9 mouse cellular contexts compared by ENCODE assay signal in genomic region chr16:35588731-35589151, GRCm38 (mm10). TPM values are rescaled to one million over a fixed set of nuclear protein-coding genes. Genes with fewer than 3 reads are reported as not detected.
DNase-seq lines count a peak whose midpoint lies in the region; ATAC-seq lines count a peak whose summit lies in the region.
"Had no signal": no experiment of that assay in that cellular context is flagged by ENCODE, and none has a peak within 500 bp of the region (broad histone marks: within the 10 kb centered on the region; RNA-seq: fewer than 3 reads in every experiment).

No protein-coding gene starts in this region.

- 32% methylated on average over 18 of the region's 18 CpGs for WGBS in kidney, embryonic 14.5 days
- 3% methylated on average over 18 of the region's 18 CpGs for WGBS in forebrain, embryonic 13.5 days
- 16% methylated on average over 18 of the region's 18 CpGs for WGBS in limb, embryonic 12.5 days
- WGBS in liver, embryonic 11.5 days: 22% methylated on average over 18 of the region's 18 CpGs

- H3K27ac ChIP-seq in kidney, embryonic 14.5 days (ENCODE audit: low read depth, low read length): no peak overlapping the region
- peak overlapping the region; percentile 92 for H3K27ac ChIP-seq in forebrain, embryonic 13.5 days
- H3K27ac ChIP-seq in limb, embryonic 12.5 days: no peak overlapping the region
- H3K27ac ChIP-seq in liver, embryonic 11.5 days (ENCODE audit: low read depth, low read length): no peak overlapping the region

- no peaks in the 10 kb centered on the region for H3K36me3 ChIP-seq in kidney, embryonic 14.5 days (ENCODE audit: control insufficient read depth, insufficient read depth, low read length)
- peaks cover 5% of the 10 kb centered on the region; the same call in 1 of the 2 replicates for H3K36me3 ChIP-seq in forebrain, embryonic 13.5 days (ENCODE audit: poor library complexity, severe bottlenecking)
- no peaks in the 10 kb centered on the region for H3K36me3 ChIP-seq in limb, embryonic 12.5 days
- H3K36me3 ChIP-seq in liver, embryonic 11.5 days (ENCODE audit: control insufficient read depth, insufficient read depth, low read length): no peaks in the 10 kb centered on the region

- ATAC-seq in kidney, embryonic 14.5 days (ENCODE audit: low FRiP score, low TSS enrichment): no peak
- no peak for ATAC-seq in forebrain, embryonic 13.5 days
- no peak for ATAC-seq in limb, embryonic 12.5 days (ENCODE audit: insufficient number of reproducible peaks, insufficient read depth, low FRiP score, low TSS enrichment, low read depth)
- ATAC-seq in liver, embryonic 11.5 days (replicated peaks; ENCODE audit: low FRiP score): no peak

- DNase-seq in kidney, adult 18-20 months: no peak
- peak; percentile 78 for DNase-seq in retina, postnatal 1 day
- DNase-seq in gastrocnemius, postnatal 4 days (ENCODE audit: low spot score in 2 of 2): no peak
- DNase-seq in cerebellum, postnatal 10 days: no peak
- DNase-seq in liver, embryonic 11.5 days (ENCODE audit: low spot score): no peak

- peak overlapping the region; percentile 15; the same call in 1 of the 2 replicates for H3K4me2 ChIP-seq in kidney, embryonic 14.5 days (replicated peaks; ENCODE audit: low read depth, low read length)
- H3K4me2 ChIP-seq in forebrain, embryonic 13.5 days: peak overlapping the region; percentile 55
- H3K4me2 ChIP-seq in limb, embryonic 12.5 days: peak overlapping the region; percentile 28
- H3K4me2 ChIP-seq in liver, embryonic 11.5 days: no peak overlapping the region

- H3K4me3 ChIP-seq in kidney, embryonic 14.5 days (ENCODE audit: low read length): no peak overlapping the region
- no peak overlapping the region; the same call in 1 of the 2 replicates for H3K4me3 ChIP-seq in forebrain, embryonic 13.5 days
- H3K4me3 ChIP-seq in limb, embryonic 12.5 days (replicated peaks): no peak overlapping the region
- no peak overlapping the region for H3K4me3 ChIP-seq in liver, embryonic 11.5 days (ENCODE audit: low read depth, low read length)
- H3K4me3 ChIP-seq: myocyte had no signal

- H3K9ac ChIP-seq in kidney, embryonic 14.5 days (ENCODE audit: low read depth, low read length): no peak overlapping the region
- H3K9ac ChIP-seq in forebrain, embryonic 13.5 days: peak overlapping the region; percentile 55
- no peak overlapping the region for H3K9ac ChIP-seq in limb, embryonic 12.5 days (replicated peaks)
- H3K9ac ChIP-seq in liver, embryonic 11.5 days (ENCODE audit: low read depth, low read length): no peak overlapping the region

- no peaks in the 10 kb centered on the region for H3K9me3 ChIP-seq in kidney, embryonic 14.5 days (ENCODE audit: control insufficient read depth, low read length)
- H3K9me3 ChIP-seq in forebrain, embryonic 13.5 days (replicated peaks): no peaks in the 10 kb centered on the region
- 0 out of 2 replicates have a peak, but pooled peaks cover 6% of the 10 kb centered on the region for H3K9me3 ChIP-seq in limb, embryonic 12.5 days
- peaks cover 3% of the 10 kb centered on the region; the same call in 1 of the 2 replicates for H3K9me3 ChIP-seq in liver, embryonic 11.5 days (ENCODE audit: control insufficient read depth, low read length)

- 0 out of 2 replicates have a peak, but pooled peaks cover 7% of the 10 kb centered on the region for H3K27me3 ChIP-seq in kidney, embryonic 14.5 days (ENCODE audit: control insufficient read depth, insufficient read depth, low read length)
- H3K27me3 ChIP-seq in forebrain, embryonic 13.5 days: no peaks in the 10 kb centered on the region
- 0 out of 2 replicates have a peak, but pooled peaks cover 11% of the 10 kb centered on the region for H3K27me3 ChIP-seq in limb, embryonic 12.5 days
- H3K27me3 ChIP-seq in liver, embryonic 11.5 days (replicated peaks; ENCODE audit: control insufficient read depth, insufficient read depth, low read length): peaks cover 41% of the 10 kb centered on the region

- H3K4me1 ChIP-seq in kidney, embryonic 14.5 days (ENCODE audit: control insufficient read depth, insufficient read depth, low read length): 0 out of 2 replicates have a peak, but pooled peaks cover 23% of the 10 kb centered on the region
- peaks cover 90% of the 10 kb centered on the region for H3K4me1 ChIP-seq in forebrain, embryonic 13.5 days
- peaks cover 78% of the 10 kb centered on the region for H3K4me1 ChIP-seq in limb, embryonic 12.5 days (replicated peaks)
- 0 out of 2 replicates have a peak, but pooled peaks cover 2% of the 10 kb centered on the region for H3K4me1 ChIP-seq in liver, embryonic 11.5 days (replicated peaks; ENCODE audit: control insufficient read depth, insufficient read depth, low read length)

RNA-seq across cellular contexts. Expression of gene Sema5b, which starts 47.8 kb away (rescaled TPM):
- 4.9 and 8.4 TPM in 2 replicates for polyA plus RNA-seq in kidney, embryonic 14.5 days (2014; fragmentation: Nextera tagmentation; extraction: Ambion mirVana)
- 40.8 and 41.7 TPM in 2 replicates for polyA plus RNA-seq in forebrain, embryonic 13.5 days (2015; fragmentation: Nextera tagmentation; extraction: Ambion mirVana)
- 9.4 and 10.0 TPM in 2 replicates for polyA plus RNA-seq in limb, embryonic 12.5 days (2016; fragmentation: Nextera tagmentation; extraction: Ambion mirVana)
- total RNA-seq in gastrocnemius, postnatal 4 days (2021): 1 to 10 TPM; 6.8 to 7.2 TPM
- polyA plus RNA-seq in liver, embryonic 11.5 days (2014; fragmentation: Nextera tagmentation; extraction: Ambion mirVana): 0.88 and 1.4 TPM in 2 replicates
- polyA plus RNA-seq: myocyte had no signal
